Mouse (Mus musculus) urinary bladder, postnatal 4 days (tissue): Measurements from ENCODE around the gene Moxd2.

ENCODE experiments used
- DNase-seq, 2 experiments: peaks; one replicate each; pipeline ENCODE4 v3.0.0; 2021 to 2022; ENCODE audit warnings: low spot score in 2 of 2

Moxd2 gene

DNA sequence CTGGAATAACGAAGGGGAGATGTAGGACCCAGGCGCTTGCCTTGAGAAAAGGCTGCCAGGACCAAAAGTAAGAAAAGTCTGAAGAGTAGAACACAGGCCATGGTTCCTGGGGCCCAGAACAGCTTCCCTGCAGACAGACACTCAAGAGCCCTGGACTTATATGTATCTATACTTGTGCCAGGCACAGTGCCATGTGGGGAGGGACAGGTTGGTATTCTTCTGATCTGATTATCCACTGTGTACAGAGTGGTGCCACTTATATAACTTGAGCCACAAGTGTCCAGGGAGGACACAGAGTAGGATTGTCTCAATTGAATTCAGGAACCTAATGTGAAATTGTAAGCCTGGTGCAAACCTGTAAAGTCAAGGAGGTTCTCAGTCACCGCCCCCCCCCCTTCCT, at the start of gene Moxd2:
Gene Moxd2 (minus strand): TSS at position 101 of the 400 bp plus-strand sequence.
- DNase-seq: no peak

DNA sequence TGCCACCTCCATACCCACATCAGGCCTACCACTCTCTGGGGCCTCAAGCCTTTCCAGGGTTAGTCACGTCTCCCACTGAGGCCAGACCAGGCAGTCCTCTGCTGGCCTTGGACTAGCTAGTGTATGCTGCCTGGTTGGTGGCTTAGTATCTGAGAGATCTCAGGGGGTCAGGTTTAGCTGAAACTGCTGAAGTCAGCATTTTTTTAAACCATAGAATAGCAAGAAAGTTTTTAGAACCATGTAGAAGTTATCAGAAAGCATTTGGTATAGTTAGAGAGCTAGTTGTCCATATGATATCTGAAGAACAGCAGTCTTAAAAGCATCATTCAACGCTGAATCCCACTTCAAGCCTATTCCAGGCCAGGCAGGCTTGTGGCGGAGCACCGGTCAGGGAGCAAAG, 32.7 kb upstream of the Moxd2 start:
- no peak for DNase-seq

DNA sequence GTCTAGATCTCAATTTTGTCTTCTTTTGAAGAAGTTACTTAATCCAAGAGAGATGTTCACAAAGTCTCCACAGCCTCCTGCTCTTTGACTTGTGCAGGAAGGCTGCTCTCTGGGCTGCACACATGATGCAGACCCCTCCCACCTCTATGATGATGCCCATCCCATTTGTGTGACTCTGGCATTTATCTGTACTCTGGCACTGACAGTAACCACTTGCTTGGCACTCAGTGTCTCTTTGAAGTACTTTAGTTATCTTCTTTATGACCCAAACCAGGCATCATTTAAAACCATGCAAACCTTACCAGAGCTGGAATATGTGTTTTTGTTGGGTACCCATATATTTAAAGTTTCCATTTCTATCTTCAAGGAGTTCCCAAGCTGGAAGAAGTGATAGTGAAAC, 13.0 kb upstream of the Moxd2 start, which contains the start of gene Prss58:
Gene Prss58 (minus strand): TSS at position 101 of the 400 bp plus-strand sequence.
- DNase-seq: no peak

DNA sequence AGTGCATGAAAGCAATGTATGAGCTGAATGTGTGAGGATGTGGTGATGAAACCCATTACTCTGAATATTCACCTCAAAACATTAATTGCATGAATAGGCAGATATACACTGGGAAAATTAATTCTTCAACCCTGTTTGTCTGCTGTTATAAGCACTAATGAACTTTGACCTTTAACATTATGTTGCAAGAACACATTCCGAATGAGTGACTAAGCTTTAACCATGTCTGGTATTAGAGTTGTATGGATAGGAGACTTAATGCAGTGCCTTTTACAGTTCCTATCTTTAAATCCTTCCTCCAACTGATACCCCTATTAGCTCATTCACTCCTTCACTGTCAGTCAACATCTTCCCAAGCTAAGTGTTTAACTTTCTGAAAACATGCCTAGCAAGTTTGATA, 7.4 kb upstream of the Moxd2 start:
- no peak for DNase-seq

DNA sequence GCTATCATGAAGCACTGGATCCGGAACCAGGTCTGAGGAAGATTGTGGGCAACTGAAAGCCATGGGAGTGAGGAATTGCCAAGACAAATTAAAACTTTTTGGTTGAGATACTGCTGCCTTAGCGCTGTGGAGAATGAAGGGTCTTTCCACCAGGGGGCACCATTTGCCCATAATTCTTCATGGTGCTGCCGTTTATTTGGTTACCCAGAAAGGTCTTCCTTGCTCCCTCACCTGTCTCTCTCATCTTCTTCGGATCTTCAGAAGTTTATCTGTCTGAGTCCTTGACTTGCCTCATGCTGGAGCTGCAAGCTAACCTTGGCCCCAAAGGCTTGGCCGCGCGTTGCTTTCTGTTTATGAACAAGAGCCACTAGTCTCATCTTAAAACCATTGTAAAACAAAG, 6.3 kb upstream of the Moxd2 start:
- DNase-seq: no peak

DNA sequence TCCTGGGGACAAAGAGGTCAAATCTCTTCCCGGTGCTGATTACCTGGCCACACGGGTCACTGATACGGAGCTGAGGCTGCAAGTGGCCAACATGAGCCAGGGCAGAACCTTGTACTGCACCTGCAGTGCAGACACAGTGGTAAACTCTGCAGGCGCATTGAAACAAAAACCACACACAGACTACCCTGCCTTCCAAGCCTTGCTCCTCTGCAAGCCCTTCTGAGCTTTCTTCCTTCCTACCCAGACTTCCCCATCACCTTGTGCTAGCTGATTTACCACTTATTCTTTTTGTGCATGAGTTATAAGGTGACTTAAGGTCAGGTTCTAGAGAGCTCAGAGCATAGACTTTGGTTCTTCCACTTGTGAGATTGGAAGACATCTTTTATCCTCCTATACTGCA, 4.5 kb upstream of the Moxd2 start:
- no peak for DNase-seq

DNA sequence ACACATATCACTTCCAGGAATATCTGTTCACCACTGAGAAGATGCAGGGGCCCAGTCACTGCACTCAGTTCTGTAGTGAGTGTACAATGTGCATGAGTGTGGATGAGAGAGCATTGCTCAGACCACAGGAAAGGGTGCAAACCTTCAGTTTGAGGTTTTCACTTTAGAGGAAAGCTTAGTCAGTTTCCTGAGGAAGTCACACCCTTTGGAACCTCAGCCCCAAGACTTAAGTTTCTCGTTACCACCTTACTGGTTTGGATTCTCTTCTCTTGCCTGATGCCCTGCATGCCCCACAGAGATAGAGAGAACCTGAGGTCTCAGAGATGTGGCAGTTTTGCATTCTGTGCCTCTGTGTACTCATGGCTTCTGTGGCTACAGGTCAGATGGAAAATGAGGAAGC, 3.7 kb upstream of the Moxd2 start:
- no peak for DNase-seq

DNA sequence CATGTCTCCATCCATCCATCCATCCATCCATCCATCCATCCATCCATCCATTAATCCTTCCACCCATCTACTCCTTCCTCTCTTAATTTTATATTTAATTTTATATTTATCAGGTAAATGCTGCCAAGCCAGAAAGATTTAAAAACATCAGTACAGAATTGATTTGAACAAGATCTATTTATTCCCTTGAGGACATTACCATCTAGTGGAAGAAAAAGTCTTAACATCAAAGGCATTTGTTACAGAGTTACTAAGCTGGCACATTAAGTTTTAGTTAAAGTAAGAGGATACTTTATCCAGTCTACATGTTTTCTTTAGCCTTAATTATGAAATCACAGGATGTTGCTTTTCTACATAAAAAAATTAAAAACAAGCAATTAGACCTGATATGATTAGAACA, 42.0 kb downstream of the Moxd2 start:
- no peak for DNase-seq
